Mouse (Mus musculus) liver, embryonic 12.5 days (tissue): ENCODE results near the gene Slc25a13. TPM values are rescaled to one million over a fixed set of nuclear protein-coding genes. Genes with fewer than 3 reads are reported as not detected.
"Not testable (repeated sequence)": the region's sequence is repeated elsewhere in the genome, so short reads cannot be mapped to it uniquely, and the experiment has no call there.

Experiments
- ATAC-seq: fragments of 200-750 bp; cut with Nextera tagmentation; 2 replicates; pipeline ENCODE4 v1.8.0; 2017; ENCODE audit warnings: moderate number of reproducible peaks, mild to moderate bottlenecking, moderate library complexity
- H3K27ac ChIP-seq: fragments of 300-500 bp; sonication (generic); 2 replicates; pipeline ENCODE4 v1.5.1; 2016; ENCODE audit warnings: mild to moderate bottlenecking
- H3K27me3 ChIP-seq: fragments of 300-500 bp; sonication (generic); replicated peaks from 2 replicates; pipeline ENCODE4 v1.6.1; 2016; ENCODE audit warnings: mild to moderate bottlenecking, moderate library complexity
- H3K36me3 ChIP-seq: fragments of 300-500 bp; sonication (generic); 2 replicates; pipeline ENCODE4 v1.6.1; 2016; ENCODE audit warnings: mild to moderate bottlenecking, moderate library complexity
- H3K4me1 ChIP-seq: fragments of 300-500 bp; sonication (generic); 2 replicates; pipeline ENCODE4 v1.6.1; 2016
- H3K4me2 ChIP-seq: fragments of 300-500 bp; sonication (generic); 2 replicates; pipeline ENCODE4 v1.6.1; 2016; ENCODE audit warnings: mild to moderate bottlenecking, moderate library complexity
- H3K4me3 ChIP-seq: fragments of 300-500 bp; sonication (generic); 2 replicates; pipeline ENCODE4 v1.5.1; 2016; ENCODE audit warnings: mild to moderate bottlenecking, moderate library complexity
- H3K9ac ChIP-seq: fragments of 300-500 bp; sonication (generic); 2 replicates; pipeline ENCODE4 v1.6.1; 2016; ENCODE audit warnings: mild to moderate bottlenecking, moderate library complexity
- H3K9me3 ChIP-seq: fragments of 300-500 bp; sonication (generic); replicated peaks from 2 replicates; pipeline ENCODE4 v1.6.1; 2016; ENCODE audit warnings: mild to moderate bottlenecking, moderate library complexity
- WGBS: fragments of 180-500 bp; shearing (Covaris S2); methylation state at CpG from one replicate; pipeline ENCODE4 v1.1.7; 2016; ENCODE audit not compliant: insufficient replicate concordance; 5-methylcytosine and 5-hydroxymethylcytosine counted together
- polyA plus RNA-seq: library from polyadenylated mRNA; unstranded; fragments of >200 nt; fragmentation: Nextera tagmentation; extraction: Ambion mirVana; gene quantifications from 2 replicates; pipeline ENCODE4 v1.2.1, GENCODE M21; 2016

Gene Slc25a13
- polyA plus RNA-seq, 1 experiment from 2014 or later, result 41.9 TPM

DNA sequence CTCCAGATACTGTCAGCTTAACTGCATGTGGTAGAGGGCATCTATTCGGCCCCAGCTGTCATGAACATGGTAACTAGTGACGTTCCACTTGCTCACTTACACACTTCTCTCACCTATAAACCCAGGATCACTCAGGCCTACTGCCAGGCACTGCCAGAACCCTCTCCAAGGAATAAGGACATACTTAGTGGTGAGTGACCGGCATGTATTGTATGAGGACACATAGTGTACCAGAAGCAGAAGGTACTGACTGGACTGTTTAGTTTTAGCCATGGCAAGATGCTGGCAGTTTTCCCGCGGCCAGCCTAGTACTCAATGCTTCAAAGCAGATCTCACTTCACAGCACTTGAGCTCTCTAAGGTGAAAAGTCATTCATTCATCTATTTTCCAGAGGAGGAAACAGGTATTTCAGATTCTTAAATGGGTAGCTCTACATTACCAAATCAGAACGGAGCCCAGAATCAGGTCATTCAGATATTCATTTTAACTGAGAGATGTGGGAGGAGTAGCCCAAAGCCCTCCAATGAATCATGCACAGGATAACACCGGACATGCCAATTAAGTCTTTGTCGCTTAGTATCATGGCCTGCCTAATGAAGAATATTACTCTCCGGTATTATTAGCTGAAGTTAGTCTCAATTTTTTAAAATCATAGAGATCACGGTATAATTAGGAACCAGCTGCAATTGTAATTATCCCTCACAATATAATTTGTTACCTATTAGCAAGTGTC is 17.7 kb downstream of the Slc25a13 start:
- no peak overlapping the region for H3K4me2 ChIP-seq
- no peaks in the 10 kb centered on the region for H3K27me3 ChIP-seq
- H3K27ac ChIP-seq, result no peak overlapping the region
- no peak overlapping the region for H3K9ac ChIP-seq
- WGBS, result 83% methylated on average over 10 of the region's 10 CpGs
- no peak overlapping the region for H3K4me3 ChIP-seq
- H3K9me3 ChIP-seq, result no peaks in the 10 kb centered on the region
- H3K4me1 ChIP-seq, result 0 out of 2 replicates have a peak, but pooled peaks cover 10% of the 10 kb centered on the region
- H3K36me3 ChIP-seq, result 0 out of 2 replicates have a peak, but pooled peaks cover 9% of the 10 kb centered on the region
- ATAC-seq, result no peak

- not testable (repeated sequence) for H3K9me3 ChIP-seq, H3K36me3 ChIP-seq, H3K4me1 ChIP-seq, H3K9ac ChIP-seq, H3K4me2 ChIP-seq, H3K27me3 ChIP-seq, H3K4me3 ChIP-seq, ATAC-seq, H3K27ac ChIP-seq
- 85% methylated on average over 3 of the region's 3 CpGs for WGBS
Observed at GRCm38 (mm10) chr6:6198056-6198455, 18.9 kb downstream of the Slc25a13 start.

DNA sequence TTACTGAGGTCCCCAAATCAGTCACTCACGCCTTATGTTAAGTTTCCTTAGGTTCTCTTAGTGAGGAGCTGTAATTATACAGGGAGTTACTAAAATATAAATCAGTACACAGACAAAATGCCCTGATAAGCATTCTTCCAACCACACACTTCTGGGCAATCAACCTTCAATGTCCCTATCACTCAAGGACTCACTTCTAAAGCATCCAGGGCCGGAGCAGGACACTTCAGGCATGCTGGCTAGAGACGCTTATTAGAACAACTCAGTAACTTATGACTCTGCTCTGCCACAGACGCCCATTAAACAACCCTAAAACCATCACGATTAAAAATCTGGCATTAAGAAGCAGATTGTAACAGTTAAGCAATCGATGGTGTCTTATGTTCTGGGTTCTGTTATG is 19.6 kb downstream of the Slc25a13 start:
- Histone ChIP-seq H3K4me1 (no peaks in the 10 kb centered on the region), H3K36me3 (0 out of 2 replicates have a peak, but pooled peaks cover 9% of the 10 kb centered on the region), H3K27me3 (no peaks in the 10 kb centered on the region), H3K9me3 (no peaks in the 10 kb centered on the region), H3K4me2 (no peak overlapping the region), H3K4me3 (no peak overlapping the region), H3K9ac (no peak overlapping the region), H3K27ac (no peak overlapping the region)
- ATAC-seq, result no peak
- WGBS, result 71% methylated on average over 6 of the region's 6 CpGs

DNA sequence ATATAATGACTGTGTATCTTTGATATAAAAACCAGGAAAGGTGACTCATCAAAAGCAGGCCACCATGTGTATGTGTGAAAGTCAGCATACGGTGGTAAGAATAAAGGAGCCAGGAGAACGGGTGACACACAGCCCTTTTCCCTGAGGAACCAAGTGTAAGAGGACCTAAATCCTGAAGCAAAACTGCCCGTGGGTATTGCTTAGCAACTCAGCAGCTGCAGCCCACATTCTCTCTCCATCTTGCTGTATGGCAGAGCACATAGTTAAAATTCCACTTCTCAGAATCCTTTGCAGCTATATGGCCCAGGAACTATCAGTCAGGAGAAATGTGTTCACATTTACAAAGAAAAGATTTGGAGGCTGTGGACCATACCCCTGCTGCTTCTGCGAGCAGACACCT is 20.4 kb downstream of the Slc25a13 start:
- Histone ChIP-seq H3K4me2 (no peak overlapping the region), H3K4me3 (no peak overlapping the region), H3K9me3 (no peaks in the 10 kb centered on the region), H3K36me3 (0 out of 2 replicates have a peak, but pooled peaks cover 5% of the 10 kb centered on the region), H3K4me1 (no peaks in the 10 kb centered on the region), H3K27me3 (no peaks in the 10 kb centered on the region), H3K27ac (no peak overlapping the region), H3K9ac (no peak overlapping the region)
- WGBS, result 68% methylated on average over 4 of the region's 4 CpGs
- no peak for ATAC-seq

DNA sequence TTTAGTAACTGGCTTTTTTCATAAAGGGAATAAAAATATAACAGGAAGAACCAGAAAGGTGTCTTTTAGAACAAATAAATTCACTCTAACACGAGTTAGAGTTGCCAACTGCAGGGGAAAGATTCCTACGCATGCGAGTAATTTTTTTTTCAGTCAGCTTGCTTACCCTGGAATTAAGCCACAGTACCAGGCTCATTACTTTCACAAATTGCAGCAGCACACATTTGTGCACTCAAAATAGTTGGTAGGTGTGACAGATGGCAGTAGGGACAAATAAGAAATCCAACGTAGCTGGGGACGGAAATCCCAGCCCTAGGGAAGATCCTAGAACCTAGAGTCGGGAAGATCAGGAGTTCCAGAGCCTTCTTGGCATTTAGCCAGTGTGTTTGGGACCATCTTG is 22.1 kb downstream of the Slc25a13 start:
- ATAC-seq, result no peak
- WGBS, result 88% methylated on average over 6 of the region's 6 CpGs
- H3K27me3 ChIP-seq, result no peaks in the 10 kb centered on the region

GRCm38 (mm10) chr6:6193906-6194305 is 23.1 kb downstream of the Slc25a13 start:
- peaks cover 7% of the 10 kb centered on the region; the same call in 1 of the 2 replicates for H3K36me3 ChIP-seq
- no peak for ATAC-seq
- no peak overlapping the region for H3K9ac ChIP-seq
- H3K4me2 ChIP-seq, result no peak overlapping the region
- no peaks in the 10 kb centered on the region for H3K9me3 ChIP-seq
- H3K27ac ChIP-seq, result no peak overlapping the region
- H3K27me3 ChIP-seq, result no peaks in the 10 kb centered on the region
- no peaks in the 10 kb centered on the region for H3K4me1 ChIP-seq
- WGBS, result 71% methylated on average over 13 of the region's 13 CpGs
- H3K4me3 ChIP-seq, result no peak overlapping the region

More for the DNA sequence above, 22.1 kb downstream of the Slc25a13 start:
- Histone ChIP-seq H3K9ac (no peak overlapping the region), H3K4me2 (no peak overlapping the region), H3K4me1 (no peaks in the 10 kb centered on the region), H3K27ac (no peak overlapping the region), H3K36me3 (no peaks in the 10 kb centered on the region; the same call in 1 of the 2 replicates), H3K4me3 (no peak overlapping the region), H3K9me3 (no peaks in the 10 kb centered on the region)

DNA sequence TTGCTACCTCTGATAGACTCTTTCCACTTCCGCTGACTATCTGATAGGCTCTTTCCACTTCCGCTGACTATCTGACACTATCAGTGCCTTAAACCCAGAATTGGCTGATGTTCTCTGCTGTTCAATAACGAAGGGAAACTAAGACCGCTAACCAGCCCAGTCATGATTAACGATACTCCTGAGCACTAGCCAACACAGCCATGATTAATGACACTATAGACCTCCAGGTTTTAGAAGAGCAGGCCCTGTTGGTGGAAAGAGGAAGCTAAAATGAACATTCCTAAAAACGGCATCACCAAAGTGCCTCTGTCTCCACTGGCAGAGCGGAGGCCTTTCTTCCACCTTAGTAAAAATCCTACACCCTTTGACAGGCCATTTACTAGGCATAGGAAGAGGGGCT is 24.6 kb downstream of the Slc25a13 start:
- ATAC-seq, result no peak
- Histone ChIP-seq H3K9ac (no peak overlapping the region), H3K27ac (no peak overlapping the region), H3K9me3 (no peaks in the 10 kb centered on the region), H3K36me3 (peaks cover 15% of the 10 kb centered on the region), H3K4me2 (no peak overlapping the region), H3K4me1 (no peaks in the 10 kb centered on the region; the same call in 1 of the 2 replicates), H3K27me3 (no peaks in the 10 kb centered on the region), H3K4me3 (no peak overlapping the region)
- WGBS, result 59% methylated on average over 7 of the region's 7 CpGs

GRCm38 (mm10) chr6:6191596-6192337 is 25.2 kb downstream of the Slc25a13 start:
- no peak overlapping the region for H3K4me2 ChIP-seq
- ATAC-seq, result no peak
- no peaks in the 10 kb centered on the region; the same call in 1 of the 2 replicates for H3K4me1 ChIP-seq
- H3K9ac ChIP-seq, result no peak overlapping the region
- 78% methylated on average over 8 of the region's 8 CpGs for WGBS
- no peaks in the 10 kb centered on the region for H3K27me3 ChIP-seq
- peaks cover 15% of the 10 kb centered on the region for H3K36me3 ChIP-seq
- H3K4me3 ChIP-seq, result no peak overlapping the region
- H3K9me3 ChIP-seq, result no peaks in the 10 kb centered on the region
- no peak overlapping the region for H3K27ac ChIP-seq

- Histone ChIP-seq H3K9me3 (no peaks in the 10 kb centered on the region), H3K27ac (no peak overlapping the region), H3K4me3 (no peak overlapping the region), H3K36me3 (peaks cover 15% of the 10 kb centered on the region), H3K9ac (no peak overlapping the region), H3K27me3 (no peaks in the 10 kb centered on the region), H3K4me2 (no peak overlapping the region), H3K4me1 (peaks cover 8% of the 10 kb centered on the region)
- 73% methylated on average over 6 of the region's 6 CpGs for WGBS
- ATAC-seq, result no peak
Observed at GRCm38 (mm10) chr6:6188970-6189369, 28.0 kb downstream of the Slc25a13 start.

DNA sequence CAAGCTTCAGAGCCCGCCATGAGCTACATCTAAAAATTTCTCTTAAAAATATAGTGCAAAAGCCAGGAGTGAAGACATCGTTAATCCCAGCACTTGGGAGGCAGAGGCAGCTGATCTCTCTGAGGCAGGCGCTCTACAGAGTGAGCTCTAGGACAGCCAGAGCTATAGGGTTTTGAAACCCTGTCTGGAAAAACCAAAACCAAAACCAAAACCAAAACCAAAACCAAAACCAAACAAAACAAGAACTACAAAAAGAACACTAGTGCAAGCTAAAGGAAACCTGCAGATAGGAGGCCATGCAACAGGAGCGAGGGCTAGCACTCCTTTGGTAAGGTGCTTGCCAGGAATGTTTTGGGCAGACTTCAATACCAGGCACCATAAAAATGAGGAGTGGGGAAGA is 30.5 kb downstream of the Slc25a13 start:
- H3K36me3 ChIP-seq, result peaks cover 17% of the 10 kb centered on the region
- H3K27ac ChIP-seq, result no peak overlapping the region
- ATAC-seq, result no peak
- no peaks in the 10 kb centered on the region for H3K9me3 ChIP-seq
- no peak overlapping the region for H3K4me3 ChIP-seq
- H3K9ac ChIP-seq, result no peak overlapping the region
- no peaks in the 10 kb centered on the region for H3K27me3 ChIP-seq
- no peak overlapping the region for H3K4me2 ChIP-seq
- 72% methylated on average over 4 of the region's 4 CpGs for WGBS
- peaks cover 15% of the 10 kb centered on the region for H3K4me1 ChIP-seq

DNA sequence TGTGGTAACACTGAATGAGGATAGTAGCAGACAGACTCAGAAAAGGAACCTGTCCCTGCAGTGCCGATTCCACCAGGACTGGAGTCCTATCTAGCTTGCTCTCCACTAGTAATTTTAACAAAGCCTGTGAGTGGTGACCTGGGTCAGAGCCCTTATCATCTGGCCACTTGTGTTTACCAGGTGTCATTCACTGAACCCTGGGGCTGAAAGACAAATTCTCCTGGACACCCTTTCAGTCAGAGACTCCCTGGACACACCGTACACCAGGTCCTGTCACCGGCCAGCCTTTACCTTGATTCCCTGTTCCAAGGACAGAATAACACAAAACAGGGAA is 31.3 kb downstream of the Slc25a13 start:
- H3K27ac ChIP-seq, result peak overlapping the region; percentile 62; the same call in 1 of the 2 replicates
- H3K27me3 ChIP-seq, result no peaks in the 10 kb centered on the region
- no peak overlapping the region for H3K9ac ChIP-seq
- peak; percentile 55 for ATAC-seq
- peaks cover 15% of the 10 kb centered on the region for H3K4me1 ChIP-seq
- H3K4me2 ChIP-seq, result no peak overlapping the region
- H3K9me3 ChIP-seq, result no peaks in the 10 kb centered on the region
- 62% methylated on average over 3 of the region's 3 CpGs for WGBS
- peaks cover 17% of the 10 kb centered on the region for H3K36me3 ChIP-seq
- H3K4me3 ChIP-seq, result no peak overlapping the region

- Histone ChIP-seq H3K9me3 (no peaks in the 10 kb centered on the region), H3K4me2 (no peak overlapping the region), H3K27me3 (no peaks in the 10 kb centered on the region), H3K36me3 (peaks cover 19% of the 10 kb centered on the region), H3K9ac (no peak overlapping the region), H3K4me1 (peaks cover 15% of the 10 kb centered on the region), H3K4me3 (no peak overlapping the region), H3K27ac (peak overlapping the region; percentile 62; the same call in 1 of the 2 replicates)
- 60% methylated on average over 7 of the region's 7 CpGs for WGBS
- peak; percentile 57 for ATAC-seq
Observed at GRCm38 (mm10) chr6:6184921-6185734, 31.8 kb downstream of the Slc25a13 start.
